Comparison of ENCODE assay signal across 14 mouse cellular contexts in genomic region chr17:17609523-17609922, GRCm38 (mm10). TPM values are rescaled to one million over a fixed set of nuclear protein-coding genes. Genes with fewer than 3 reads are reported as not detected.
DNase-seq lines count a peak whose midpoint lies in the region; ATAC-seq and TF ChIP-seq lines count a peak whose summit lies in the region.
"Had no signal": no experiment of that assay in that cellular context is flagged by ENCODE, and none has a peak within 500 bp of the region (broad histone marks: within the 10 kb centered on the region; RNA-seq: fewer than 3 reads in every experiment).

No protein-coding gene starts in this region.

- peaks cover 9% of the 10 kb centered on the region for H3K4me1 ChIP-seq in heart, adult 2 months (ENCODE audit: control insufficient read depth, insufficient read depth, low read length)
- peaks cover 3% of the 10 kb centered on the region; the same call in 1 of the 2 replicates for H3K4me1 ChIP-seq in limb, embryonic 10.5 days
- H3K4me1 ChIP-seq: intestine, embryonic 15.5 days had no signal

- intact Hi-C loops in heart, adult 2 months (cut with DNase I): loop anchor here (2.0 kb wide), 1 partner anchor 13 kb away; no protein-coding TSS in a partner anchor
- intact Hi-C loops in heart, postnatal 36 days (cut with DNase I): loop anchor here (10.0 kb wide), 1 partner anchor 545 kb away; the partner anchor contains the start of gene Zfp960

- peak; percentile 73 for ATAC-seq in megakaryocyte, adult 5-6 weeks (ENCODE audit: poor library complexity, severe bottlenecking)
- ATAC-seq: intestine, embryonic 15.5 days had no signal

- H3K27ac ChIP-seq in heart, adult 2 months: peak overlapping the region; percentile 52
- H3K27ac ChIP-seq in limb, embryonic 10.5 days: no peak overlapping the region
- H3K27ac ChIP-seq: intestine, embryonic 15.5 days; kidney, postnatal 0 days; stomach, postnatal 0 days had no signal

- H3K9me3 ChIP-seq in limb, embryonic 10.5 days (replicated peaks): no peaks in the 10 kb centered on the region
- H3K9me3 ChIP-seq: intestine, embryonic 15.5 days had no signal

- 46% methylated on average over 3 of the region's 3 CpGs for WGBS in heart, adult 2 months
- WGBS in limb, embryonic 10.5 days: 86% methylated on average over 3 of the region's 3 CpGs

- H3K27me3 ChIP-seq in heart, adult 2 months (ENCODE audit: control insufficient read depth, insufficient read depth, low read length): no peaks in the 10 kb centered on the region
- H3K27me3 ChIP-seq in limb, embryonic 10.5 days (ENCODE audit: low read depth, poor library complexity, severe bottlenecking): no peaks in the 10 kb centered on the region
- H3K27me3 ChIP-seq: intestine, embryonic 15.5 days had no signal

- H3K79me2 ChIP-seq in heart, adult 2 months (replicated peaks; ENCODE audit: control insufficient read depth, insufficient read depth, low read length): peaks cover 6% of the 10 kb centered on the region; the same call in 1 of the 2 replicates

- H3K4me3 ChIP-seq in heart, adult 2 months: no peak overlapping the region
- H3K4me3 ChIP-seq in limb, embryonic 10.5 days: no peak overlapping the region
- H3K4me3 ChIP-seq: intestine, embryonic 15.5 days had no signal

- TF ChIP-seq POLR2A in heart, adult 2 months (IDR thresholded peaks at IDR 0.05; ENCODE audit: insufficient read depth, low read depth, low read length): no peak

- no peak for DNase-seq in heart, adult 2 months
- DNase-seq in heart, postnatal 36 days: no peak
- peak; percentile 55 for DNase-seq in 3T3-L1 (ENCODE audit: low read depth, low spot score)
- peak; percentile 48 for DNase-seq in Muller cell, postnatal 12 days (ENCODE audit: inconsistent ontology term)
- no peak for DNase-seq in limb, embryonic 10.5 days (ENCODE audit: low spot score)
- DNase-seq in neural tube, embryonic 10.5 days (ENCODE audit: extremely low spot score, low spot score): no peak
- DNase-seq: cerebellum, postnatal 25 days; lung, postnatal 10 days; right cerebral cortex, adult 18-20 months; thymus, postnatal 4 days had no signal

- no peak for TF ChIP-seq EP300 in heart, adult 2 months (IDR thresholded peaks at IDR 0.05; ENCODE audit: insufficient read depth, low read depth, low read length)

- TF ChIP-seq CTCF in heart, adult 2 months (IDR thresholded peaks at IDR 0.05): no peak

- H3K36me3 ChIP-seq in heart, adult 2 months (ENCODE audit: control insufficient read depth, insufficient read depth, low read length): peaks cover 27% of the 10 kb centered on the region
- peaks cover 10% of the 10 kb centered on the region for H3K36me3 ChIP-seq in limb, embryonic 10.5 days
- H3K36me3 ChIP-seq: intestine, embryonic 15.5 days had no signal

- H3K9ac ChIP-seq in heart, adult 2 months (ENCODE audit: low read depth, low read length): no peak overlapping the region
- H3K9ac ChIP-seq: intestine, embryonic 15.5 days had no signal

RNA-seq across cellular contexts. Expression of gene Lnpep, which starts 15.3 kb away (rescaled TPM):
- 100 to 1,000 TPM; 139 to 184 TPM for total RNA-seq in heart, adult 2 months (2021)
- 17.5 and 41.0 TPM in 2 replicates for polyA plus RNA-seq in heart, adult 2 months (2012; rRNA removed)
- total RNA-seq in heart, postnatal 36 days (2021): 100 to 1,000 TPM; 177 to 190 TPM
- total RNA-seq in megakaryocyte, adult 5-6 weeks (2015): 89.2 and 89.9 TPM in 2 replicates
- 57.6 and 72.7 TPM in 2 replicates for total RNA-seq in megakaryocyte, adult 5-6 weeks (2017)
- 8.4 and 10.1 TPM in 2 replicates for polyA plus RNA-seq in limb, embryonic 10.5 days (2016; fragmentation: Nextera tagmentation; extraction: Ambion mirVana)

Comparison
In these comparisons a context has a peak if more than half of its experiments do, and no peak if none do; other contexts are left out.
1. DNase-seq: peak in 3T3-L1 (single experiment) and Muller cell, postnatal 12 days (single experiment); none in heart, adult 2 months (0 of 2), heart, postnatal 36 days (0 of 2), limb, embryonic 10.5 days (single experiment) and neural tube, embryonic 10.5 days (single experiment).